Mouse (Mus musculus): ENCODE data around the gene Gm49776. TPM values are rescaled to one million over a fixed set of nuclear protein-coding genes. Genes with fewer than 3 reads are reported as not detected.

Gm49776 gene
- total RNA-seq, 1 experiment, result 1.7 TPM

DNA sequence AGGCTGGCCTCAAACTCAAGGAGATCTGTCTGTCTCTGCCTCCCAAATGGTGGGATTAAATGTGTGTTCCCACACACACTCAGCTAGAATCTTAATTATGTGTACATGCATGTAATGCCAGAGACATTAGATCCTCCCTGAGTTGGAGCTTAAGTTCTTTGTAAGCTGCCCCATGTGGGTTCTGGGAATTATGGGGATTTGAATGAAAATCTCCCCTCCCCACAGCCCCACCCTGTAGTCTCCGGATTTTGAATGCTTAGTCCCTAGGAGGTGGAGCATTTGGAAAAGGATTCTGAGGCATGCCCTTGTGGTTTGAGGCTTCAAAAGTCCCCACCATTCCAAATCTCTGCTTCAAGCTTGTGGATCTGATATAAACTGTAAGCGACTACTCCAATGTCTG, 17.0 kb upstream of the Gm49776 start:
- Histone ChIP-seq H3K9ac (ENCODE audit: insufficient read depth, low read depth, low read length, poor library complexity, severe bottlenecking) (no peak overlapping the region; the same call in 1 of the 2 replicates), H3K4me1 (ENCODE audit: control insufficient read depth in 2 of 2, insufficient read depth in 2 of 2, low read length in 2 of 2, poor library complexity in 1 of 2) (peaks cover 0 to 4% of the 10 kb centered on the region in 2 experiments; a peak in 1 of 4 replicates), H3K4me3 (ENCODE audit: insufficient read depth in 1 of 2, low read depth in 1 of 2, low read length in 2 of 2, poor library complexity in 1 of 2, severe bottlenecking in 1 of 2) (no peak overlapping the region), H3K36me3 (ENCODE audit: control insufficient read depth, insufficient read depth, low read length, poor library complexity, severe bottlenecking) (peaks cover 40% of the 10 kb centered on the region), H3K27ac (ENCODE audit: insufficient read depth, low read depth, low read length, poor library complexity, severe bottlenecking) (peak overlapping the region; percentile 79; the same call in 1 of the 2 replicates), H3K9me3 (ENCODE audit: control insufficient read depth, insufficient read depth, low read depth, low read length) (no peaks in the 10 kb centered on the region)
- TF ChIP-seq ZNF384 (IDR thresholded peaks at IDR 0.05; ENCODE audit: low read depth, low read length) (no peak), MAFK (IDR thresholded peaks at IDR 0.05; ENCODE audit: insufficient read depth, low read depth, low read length) (no peak), ZC3H11A (IDR thresholded peaks at IDR 0.05; ENCODE audit: borderline replicate concordance, low read depth, low read length) (no peak), HCFC1 (IDR thresholded peaks at IDR 0.05; ENCODE audit: borderline replicate concordance, insufficient read depth, low read length) (no peak), CHD2 (IDR thresholded peaks at IDR 0.05; ENCODE audit: low read depth, low read length) (no peak)
- peak; percentile 29 for DNase-seq (ENCODE audit: low read depth, low spot score)
- in situ Hi-C loops (cut with MboI; ENCODE audit: low sequenced_read_pairs in 2 of 2, unreplicated experiment in 2 of 2), result no loop called here

DNA sequence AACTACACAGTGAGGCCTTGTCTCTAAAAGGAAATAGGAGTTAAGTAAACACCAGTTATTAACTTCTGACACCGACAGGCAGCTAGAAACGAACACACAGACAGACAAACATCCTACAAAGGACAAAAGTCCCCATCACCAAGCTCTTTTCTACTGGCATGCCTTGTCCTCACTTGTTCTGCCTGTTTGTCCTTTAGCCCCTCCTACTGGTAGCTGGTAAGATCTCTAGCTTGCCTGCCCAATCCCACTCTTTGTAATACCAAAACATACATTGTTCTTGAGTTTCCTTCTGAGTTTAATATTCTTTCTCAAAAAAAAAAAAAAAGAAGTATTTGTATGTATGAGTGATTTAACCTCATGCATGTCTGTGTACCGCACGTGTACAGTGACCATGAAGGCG, 10.1 kb upstream of the Gm49776 start:
- H3K36me3 ChIP-seq (ENCODE audit: control insufficient read depth, insufficient read depth, low read length, poor library complexity, severe bottlenecking), result peaks cover 24% of the 10 kb centered on the region

DNA sequence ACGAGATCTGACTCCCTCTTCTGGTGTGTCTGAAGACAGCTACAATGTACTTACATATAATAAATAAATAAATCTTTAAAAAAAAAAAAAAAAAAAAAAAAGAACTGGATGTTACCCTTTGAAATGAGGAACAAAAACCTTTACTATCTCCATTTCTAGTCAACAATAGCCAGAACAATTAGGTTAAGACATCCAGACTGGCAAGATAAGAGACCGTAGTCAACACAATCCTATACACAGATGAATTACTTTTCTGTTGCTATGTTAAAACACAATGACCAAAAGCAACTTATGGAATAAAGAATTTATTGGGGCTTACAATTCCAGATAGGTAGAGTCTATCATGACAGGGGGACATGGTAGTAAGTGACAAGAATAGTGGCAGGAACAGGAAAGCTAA, 6.9 kb upstream of the Gm49776 start:
- H3K36me3 ChIP-seq (ENCODE audit: control insufficient read depth, insufficient read depth, low read length, poor library complexity, severe bottlenecking), result peaks cover 24% of the 10 kb centered on the region
- no peak overlapping the region for H3K4me3 ChIP-seq (ENCODE audit: insufficient read depth in 1 of 2, low read depth in 1 of 2, low read length in 2 of 2, poor library complexity in 1 of 2, severe bottlenecking in 1 of 2)
- no peak for DNase-seq (ENCODE audit: low read depth, low spot score)
- H3K9ac ChIP-seq (ENCODE audit: insufficient read depth, low read depth, low read length, poor library complexity, severe bottlenecking), result no peak overlapping the region
- in situ Hi-C loops (cut with MboI; ENCODE audit: low sequenced_read_pairs in 2 of 2, unreplicated experiment in 2 of 2), result no loop called here
- TF ChIP-seq HCFC1 (IDR thresholded peaks at IDR 0.05; ENCODE audit: borderline replicate concordance, insufficient read depth, low read length), result no peak
- TF ChIP-seq ZC3H11A (IDR thresholded peaks at IDR 0.05; ENCODE audit: borderline replicate concordance, low read depth, low read length), result no peak
- TF ChIP-seq ZNF384 (IDR thresholded peaks at IDR 0.05; ENCODE audit: low read depth, low read length), result no peak
- no peak for TF ChIP-seq CHD2 (IDR thresholded peaks at IDR 0.05; ENCODE audit: low read depth, low read length)
- no peak for TF ChIP-seq MAFK (IDR thresholded peaks at IDR 0.05; ENCODE audit: insufficient read depth, low read depth, low read length)
- no peaks in the 10 kb centered on the region for H3K9me3 ChIP-seq (ENCODE audit: control insufficient read depth, insufficient read depth, low read depth, low read length)
- no peak overlapping the region for H3K27ac ChIP-seq (ENCODE audit: insufficient read depth, low read depth, low read length, poor library complexity, severe bottlenecking)
- H3K4me1 ChIP-seq (ENCODE audit: control insufficient read depth in 2 of 2, insufficient read depth in 2 of 2, low read length in 2 of 2, poor library complexity in 1 of 2), result 0 out of 4 replicates have a peak, but pooled peaks cover 0 to 2% of the 10 kb centered on the region in 2 experiments

More for the DNA sequence above, 10.1 kb upstream of the Gm49776 start:
- Histone ChIP-seq H3K9ac (ENCODE audit: insufficient read depth, low read depth, low read length, poor library complexity, severe bottlenecking) (no peak overlapping the region), H3K9me3 (ENCODE audit: control insufficient read depth, insufficient read depth, low read depth, low read length) (no peaks in the 10 kb centered on the region), H3K27ac (ENCODE audit: insufficient read depth, low read depth, low read length, poor library complexity, severe bottlenecking) (no peak overlapping the region), H3K4me1 (ENCODE audit: control insufficient read depth in 2 of 2, insufficient read depth in 2 of 2, low read length in 2 of 2, poor library complexity in 1 of 2) (peaks cover 2% of the 10 kb centered on the region in 2 experiments; a peak in 1 of 4 replicates), H3K4me3 (ENCODE audit: insufficient read depth in 1 of 2, low read depth in 1 of 2, low read length in 2 of 2, poor library complexity in 1 of 2, severe bottlenecking in 1 of 2) (no peak overlapping the region)
- no peak for DNase-seq (ENCODE audit: low read depth, low spot score)
- no peak for TF ChIP-seq CHD2 (IDR thresholded peaks at IDR 0.05; ENCODE audit: low read depth, low read length)
- TF ChIP-seq ZC3H11A (IDR thresholded peaks at IDR 0.05; ENCODE audit: borderline replicate concordance, low read depth, low read length), result no peak
- no peak for TF ChIP-seq MAFK (IDR thresholded peaks at IDR 0.05; ENCODE audit: insufficient read depth, low read depth, low read length)
- no peak for TF ChIP-seq ZNF384 (IDR thresholded peaks at IDR 0.05; ENCODE audit: low read depth, low read length)
- no peak for TF ChIP-seq HCFC1 (IDR thresholded peaks at IDR 0.05; ENCODE audit: borderline replicate concordance, insufficient read depth, low read length)
- in situ Hi-C loops (cut with MboI; ENCODE audit: low sequenced_read_pairs in 2 of 2, unreplicated experiment in 2 of 2), result no loop called here

GRCm38 (mm10) chr16:18253866-18254265, 4.3 kb downstream of the Gm49776 start:
- H3K36me3 ChIP-seq (ENCODE audit: control insufficient read depth, insufficient read depth, low read length, poor library complexity, severe bottlenecking), result peaks cover 56% of the 10 kb centered on the region
- TF ChIP-seq CHD2 (IDR thresholded peaks at IDR 0.05; ENCODE audit: low read depth, low read length) (no peak), ZNF384 (IDR thresholded peaks at IDR 0.05; ENCODE audit: low read depth, low read length) (no peak), HCFC1 (IDR thresholded peaks at IDR 0.05; ENCODE audit: borderline replicate concordance, insufficient read depth, low read length) (no peak)
- no peaks in the 10 kb centered on the region for H3K9me3 ChIP-seq (ENCODE audit: control insufficient read depth, insufficient read depth, low read depth, low read length)
- no peak for DNase-seq (ENCODE audit: low read depth, low spot score)
- H3K9ac ChIP-seq (ENCODE audit: insufficient read depth, low read depth, low read length, poor library complexity, severe bottlenecking), result no peak overlapping the region
- H3K4me3 ChIP-seq (ENCODE audit: insufficient read depth in 1 of 2, low read depth in 1 of 2, low read length in 2 of 2, poor library complexity in 1 of 2, severe bottlenecking in 1 of 2), result no peak overlapping the region
- no peak overlapping the region for H3K27ac ChIP-seq (ENCODE audit: insufficient read depth, low read depth, low read length, poor library complexity, severe bottlenecking)
- peaks cover 3 to 8% of the 10 kb centered on the region in 2 experiments; a peak in 3 of 4 replicates for H3K4me1 ChIP-seq (ENCODE audit: control insufficient read depth in 2 of 2, insufficient read depth in 2 of 2, low read length in 2 of 2, poor library complexity in 1 of 2)
- in situ Hi-C loops (cut with MboI; ENCODE audit: low sequenced_read_pairs in 2 of 2, unreplicated experiment in 2 of 2), result no loop called here

DNA sequence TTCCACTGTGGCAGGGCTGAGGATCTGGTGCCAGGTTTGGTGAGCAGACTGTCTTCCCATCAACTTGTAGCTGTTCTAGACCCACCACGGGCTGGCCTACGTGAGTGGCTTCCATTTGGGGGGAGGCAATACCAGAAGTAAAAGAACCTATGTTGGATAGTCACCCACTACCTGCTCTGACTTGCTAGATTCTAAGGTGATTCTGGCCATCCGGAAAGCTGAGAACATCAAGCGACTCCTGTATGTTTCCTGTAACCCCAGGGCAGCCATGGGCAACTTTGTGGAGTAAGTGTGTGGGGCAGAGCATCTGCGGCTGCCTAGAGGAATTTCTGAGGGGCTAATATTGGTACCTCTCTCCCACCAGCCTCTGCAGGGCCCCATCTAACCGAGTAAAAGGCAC, 5.4 kb downstream of the Gm49776 start:
- H3K4me1 ChIP-seq (ENCODE audit: control insufficient read depth in 2 of 2, insufficient read depth in 2 of 2, low read length in 2 of 2, poor library complexity in 1 of 2), result peaks cover 3 to 8% of the 10 kb centered on the region in 2 experiments; a peak in 3 of 4 replicates
- no peak overlapping the region for H3K27ac ChIP-seq (ENCODE audit: insufficient read depth, low read depth, low read length, poor library complexity, severe bottlenecking)
- in situ Hi-C loops (cut with MboI; ENCODE audit: low sequenced_read_pairs in 2 of 2, unreplicated experiment in 2 of 2), result no loop called here
- H3K9me3 ChIP-seq (ENCODE audit: control insufficient read depth, insufficient read depth, low read depth, low read length), result no peaks in the 10 kb centered on the region
- H3K9ac ChIP-seq (ENCODE audit: insufficient read depth, low read depth, low read length, poor library complexity, severe bottlenecking), result no peak overlapping the region
- TF ChIP-seq CHD2 (IDR thresholded peaks at IDR 0.05; ENCODE audit: low read depth, low read length), result no peak
- H3K36me3 ChIP-seq (ENCODE audit: control insufficient read depth, insufficient read depth, low read length, poor library complexity, severe bottlenecking), result peaks cover 47% of the 10 kb centered on the region
- no peak for DNase-seq (ENCODE audit: low read depth, low spot score)
- no peak overlapping the region for H3K4me3 ChIP-seq (ENCODE audit: insufficient read depth in 1 of 2, low read depth in 1 of 2, low read length in 2 of 2, poor library complexity in 1 of 2, severe bottlenecking in 1 of 2)
